ENCODE assay signal across 7 mouse cellular contexts in the genomic region with DNA sequence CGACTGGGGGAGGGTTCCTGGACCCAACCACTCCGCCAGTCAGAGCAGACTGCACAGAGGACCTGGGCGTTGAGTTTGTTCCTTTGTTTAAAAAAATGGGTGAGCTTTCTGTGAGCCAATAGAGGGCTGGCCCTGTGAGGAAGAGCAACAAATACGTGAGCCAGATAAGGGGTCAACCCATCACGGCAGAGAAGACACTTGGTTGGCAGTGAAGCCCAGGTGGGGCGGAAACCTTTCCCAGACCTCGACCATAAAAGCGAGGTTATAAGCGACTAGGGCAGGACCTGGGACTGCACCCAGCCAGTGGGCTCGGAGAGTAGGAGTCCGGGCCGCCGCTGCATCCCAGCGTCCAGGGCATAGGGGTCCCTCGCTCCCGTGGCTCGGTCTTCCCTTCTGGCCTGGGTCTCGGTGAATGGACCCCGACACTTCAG. TPM values are rescaled to one million over a fixed set of nuclear protein-coding genes. Genes with fewer than 3 reads are reported as not detected.
DNase-seq lines count a peak whose midpoint lies in the region; ATAC-seq and TF ChIP-seq lines count a peak whose summit lies in the region.

No protein-coding gene starts in this region.

- TF ChIP-seq POLR2A in small intestine, adult 2 months (IDR thresholded peaks at IDR 0.05; ENCODE audit: low read depth, low read length), result peak; percentile 47; the same call in 1 of the 2 replicates

- peaks cover 21% of the 10 kb centered on the region for H3K36me3 ChIP-seq in forebrain, embryonic 10.5 days (replicated peaks)
- H3K36me3 ChIP-seq in hindbrain, embryonic 11.5 days (ENCODE audit: control insufficient read depth, insufficient read depth, low read length), result no peaks in the 10 kb centered on the region
- H3K36me3 ChIP-seq in limb, embryonic 10.5 days, result peaks cover 23% of the 10 kb centered on the region
- peaks cover 4% of the 10 kb centered on the region; the same call in 1 of the 2 replicates for H3K36me3 ChIP-seq in midbrain, embryonic 11.5 days (ENCODE audit: control insufficient read depth, insufficient read depth, low read length)
- 0 out of 2 replicates have a peak, but pooled peaks cover under 1% of the 10 kb centered on the region for H3K36me3 ChIP-seq in small intestine, adult 2 months (ENCODE audit: control insufficient read depth, insufficient read depth, low read length)

- peak overlapping the region; percentile 99 for H3K27ac ChIP-seq in forebrain, embryonic 10.5 days
- H3K27ac ChIP-seq in hindbrain, embryonic 11.5 days (ENCODE audit: low read depth, low read length), result peak overlapping the region; percentile 95
- peak overlapping the region; percentile 98 for H3K27ac ChIP-seq in limb, embryonic 10.5 days
- peak overlapping the region; percentile 91 for H3K27ac ChIP-seq in midbrain, embryonic 11.5 days (ENCODE audit: low read depth, low read length)
- H3K27ac ChIP-seq in small intestine, adult 2 months (ENCODE audit: insufficient read depth, low read depth, low read length), result peak overlapping the region; percentile 77

- peak; percentile 67 for ATAC-seq in hindbrain, embryonic 11.5 days (ENCODE audit: low FRiP score)
- ATAC-seq in midbrain, embryonic 11.5 days (ENCODE audit: low FRiP score), result peak; percentile 68

- TF ChIP-seq CTCF in small intestine, adult 2 months (IDR thresholded peaks at IDR 0.05; ENCODE audit: extremely low read depth, insufficient read length, insufficient replicate concordance, low read depth, low read length), result no peak

- H3K4me2 ChIP-seq in hindbrain, embryonic 11.5 days (replicated peaks; ENCODE audit: low read depth, low read length), result peak overlapping the region; percentile 90
- H3K4me2 ChIP-seq in midbrain, embryonic 11.5 days, result peak overlapping the region; percentile 84

- H3K4me3 ChIP-seq in forebrain, embryonic 10.5 days, result peak overlapping the region; percentile 86
- peak overlapping the region; percentile 63 for H3K4me3 ChIP-seq in hindbrain, embryonic 11.5 days (ENCODE audit: low read depth, low read length)
- peak overlapping the region; percentile 86 for H3K4me3 ChIP-seq in limb, embryonic 10.5 days
- H3K4me3 ChIP-seq in midbrain, embryonic 11.5 days (ENCODE audit: low read depth, low read length), result peak overlapping the region; percentile 81
- peak overlapping the region; percentile 71 for H3K4me3 ChIP-seq in small intestine, adult 2 months (ENCODE audit: low read depth, low read length)

- peaks cover 36% of the 10 kb centered on the region for H3K4me1 ChIP-seq in forebrain, embryonic 10.5 days
- no peaks in the 10 kb centered on the region; the same call in none of the 2 replicates for H3K4me1 ChIP-seq in hindbrain, embryonic 11.5 days (replicated peaks; ENCODE audit: control insufficient read depth, insufficient read depth, low read length)
- peaks cover 23% of the 10 kb centered on the region for H3K4me1 ChIP-seq in limb, embryonic 10.5 days
- H3K4me1 ChIP-seq in midbrain, embryonic 11.5 days (ENCODE audit: control insufficient read depth, insufficient read depth, low read length), result peaks cover 13% of the 10 kb centered on the region
- no peaks in the 10 kb centered on the region; the same call in 1 of the 2 replicates for H3K4me1 ChIP-seq in small intestine, adult 2 months (ENCODE audit: control insufficient read depth, insufficient read depth, insufficient read length, low read length)

- no peaks in the 10 kb centered on the region for H3K9me3 ChIP-seq in forebrain, embryonic 10.5 days
- no peaks in the 10 kb centered on the region for H3K9me3 ChIP-seq in hindbrain, embryonic 11.5 days (ENCODE audit: control insufficient read depth, low read length)
- H3K9me3 ChIP-seq in limb, embryonic 10.5 days (replicated peaks), result no peaks in the 10 kb centered on the region
- H3K9me3 ChIP-seq in midbrain, embryonic 11.5 days (ENCODE audit: control insufficient read depth, low read length), result no peaks in the 10 kb centered on the region

- WGBS in forebrain, embryonic 10.5 days, result 0% methylated on average over 19 of the region's 19 CpGs
- under 1% methylated on average over 19 of the region's 19 CpGs for WGBS in hindbrain, embryonic 11.5 days
- WGBS in limb, embryonic 10.5 days, result under 1% methylated on average over 19 of the region's 19 CpGs
- under 1% methylated on average over 19 of the region's 19 CpGs for WGBS in midbrain, embryonic 11.5 days
- WGBS in small intestine, adult 2 months, result under 1% methylated on average over 19 of the region's 19 CpGs

- peak overlapping the region; percentile 68 for H3K9ac ChIP-seq in hindbrain, embryonic 11.5 days (ENCODE audit: low read depth, low read length)
- peak overlapping the region; percentile 80 for H3K9ac ChIP-seq in midbrain, embryonic 11.5 days (ENCODE audit: low read length)

- peak; percentile 69 for DNase-seq in NIH3T3 (ENCODE audit: low read depth)
- DNase-seq in c-Kit-positive CD71-negative TER-119-negative erythroid progenitor cells, embryonic 14.5 days (ENCODE audit: low read depth), result peak; percentile 71
- DNase-seq in forebrain, embryonic 10.5 days (ENCODE audit: extremely low spot score, low spot score), result peak; percentile 84
- peak; percentile 78 for DNase-seq in hindbrain, embryonic 11.5 days (ENCODE audit: low spot score)
- peak; percentile 86 for DNase-seq in limb, embryonic 10.5 days (ENCODE audit: low spot score)
- DNase-seq in midbrain, embryonic 11.5 days (ENCODE audit: low spot score, missing footprints), result peak; percentile 97

- H3K27me3 ChIP-seq in forebrain, embryonic 10.5 days (ENCODE audit: poor library complexity, severe bottlenecking), result no peaks in the 10 kb centered on the region
- no peaks in the 10 kb centered on the region for H3K27me3 ChIP-seq in hindbrain, embryonic 11.5 days (ENCODE audit: control insufficient read depth, insufficient read depth, low read length)
- H3K27me3 ChIP-seq in limb, embryonic 10.5 days (ENCODE audit: low read depth, poor library complexity, severe bottlenecking), result no peaks in the 10 kb centered on the region
- no peaks in the 10 kb centered on the region for H3K27me3 ChIP-seq in midbrain, embryonic 11.5 days (ENCODE audit: control insufficient read depth, insufficient read depth, low read length)
- no peaks in the 10 kb centered on the region for H3K27me3 ChIP-seq in small intestine, adult 2 months (ENCODE audit: control insufficient read depth, insufficient read depth, low read length)

RNA-seq across cellular contexts. Expression of a gene that starts 1.1 kb away (rescaled TPM):
- 19.9 and 20.1 TPM in 2 replicates for polyA plus RNA-seq in forebrain, embryonic 10.5 days (2016; fragmentation: Nextera tagmentation; extraction: Ambion mirVana)
- 21.5 and 24.0 TPM in 2 replicates for polyA plus RNA-seq in hindbrain, embryonic 11.5 days (2014; fragmentation: Nextera tagmentation; extraction: Ambion mirVana)
- polyA plus RNA-seq in limb, embryonic 10.5 days (2016; fragmentation: Nextera tagmentation; extraction: Ambion mirVana), result 20.4 and 29.9 TPM in 2 replicates
- 22.0 and 22.3 TPM in 2 replicates for polyA plus RNA-seq in midbrain, embryonic 11.5 days (2014; fragmentation: Nextera tagmentation; extraction: Ambion mirVana)
- polyA plus RNA-seq in small intestine, adult 2 months (2012; rRNA removed), result 4.1 and 10.2 TPM in 2 replicates

RNA-seq across cellular contexts. Expression of a gene that starts 19.5 kb away (rescaled TPM):
- 62.3 and 63.2 TPM in 2 replicates for polyA plus RNA-seq in forebrain, embryonic 10.5 days (2016; fragmentation: Nextera tagmentation; extraction: Ambion mirVana)
- 33.3 and 37.1 TPM in 2 replicates for polyA plus RNA-seq in hindbrain, embryonic 11.5 days (2014; fragmentation: Nextera tagmentation; extraction: Ambion mirVana)
- polyA plus RNA-seq in limb, embryonic 10.5 days (2016; fragmentation: Nextera tagmentation; extraction: Ambion mirVana), result 68.7 and 82.4 TPM in 2 replicates
- 32.5 and 35.4 TPM in 2 replicates for polyA plus RNA-seq in midbrain, embryonic 11.5 days (2014; fragmentation: Nextera tagmentation; extraction: Ambion mirVana)
- 77.1 and 115 TPM in 2 replicates for polyA plus RNA-seq in small intestine, adult 2 months (2012; rRNA removed)

RNA-seq across cellular contexts. Expression of a gene that starts 20.2 kb away (rescaled TPM):
- polyA plus RNA-seq in forebrain, embryonic 10.5 days (2016; fragmentation: Nextera tagmentation; extraction: Ambion mirVana), result 392 and 397 TPM in 2 replicates
- 335 and 338 TPM in 2 replicates for polyA plus RNA-seq in hindbrain, embryonic 11.5 days (2014; fragmentation: Nextera tagmentation; extraction: Ambion mirVana)
- 403 and 414 TPM in 2 replicates for polyA plus RNA-seq in limb, embryonic 10.5 days (2016; fragmentation: Nextera tagmentation; extraction: Ambion mirVana)
- 340 and 376 TPM in 2 replicates for polyA plus RNA-seq in midbrain, embryonic 11.5 days (2014; fragmentation: Nextera tagmentation; extraction: Ambion mirVana)
- 161 and 211 TPM in 2 replicates for polyA plus RNA-seq in small intestine, adult 2 months (2012; rRNA removed)

RNA-seq across cellular contexts. Expression of a gene that starts 25.9 kb away (rescaled TPM):
- 78.2 and 78.3 TPM in 2 replicates for polyA plus RNA-seq in forebrain, embryonic 10.5 days (2016; fragmentation: Nextera tagmentation; extraction: Ambion mirVana)
- polyA plus RNA-seq in hindbrain, embryonic 11.5 days (2014; fragmentation: Nextera tagmentation; extraction: Ambion mirVana), result 46.0 and 48.5 TPM in 2 replicates
- 202 and 241 TPM in 2 replicates for polyA plus RNA-seq in limb, embryonic 10.5 days (2016; fragmentation: Nextera tagmentation; extraction: Ambion mirVana)
- 28.1 and 30.3 TPM in 2 replicates for polyA plus RNA-seq in midbrain, embryonic 11.5 days (2014; fragmentation: Nextera tagmentation; extraction: Ambion mirVana)
- polyA plus RNA-seq in small intestine, adult 2 months (2012; rRNA removed), result 51.8 and 81.9 TPM in 2 replicates

RNA-seq across cellular contexts. Expression of a gene that starts 33.9 kb away (rescaled TPM):
- polyA plus RNA-seq in forebrain, embryonic 10.5 days (2016; fragmentation: Nextera tagmentation; extraction: Ambion mirVana), result 7.8 and 8.9 TPM in 2 replicates
- polyA plus RNA-seq in hindbrain, embryonic 11.5 days (2014; fragmentation: Nextera tagmentation; extraction: Ambion mirVana), result 4.2 and 7.8 TPM in 2 replicates
- 7.1 and 7.8 TPM in 2 replicates for polyA plus RNA-seq in limb, embryonic 10.5 days (2016; fragmentation: Nextera tagmentation; extraction: Ambion mirVana)
- polyA plus RNA-seq in midbrain, embryonic 11.5 days (2014; fragmentation: Nextera tagmentation; extraction: Ambion mirVana), result 4.6 and 6.9 TPM in 2 replicates
- polyA plus RNA-seq in small intestine, adult 2 months (2012; rRNA removed), result 285 and 579 TPM in 2 replicates

Comparison
In these comparisons a context has a peak if more than half of its experiments do, and no peak if none do; other contexts are left out.
1. Peak in every context shown above with its lines: DNase-seq, ATAC-seq, H3K4me3 ChIP-seq and H3K27ac ChIP-seq.